Mouse (Mus musculus) right cerebral cortex, postnatal 14 days (tissue): Measurements from ENCODE around the gene Rnf215.
"Not testable (repeated sequence)": the region's sequence is repeated elsewhere in the genome, so short reads cannot be mapped to it uniquely, and the experiment has no call there.

Source experiments
- DNase-seq: peaks from one replicate; pipeline ENCODE4 v3.0.0; 2022

Rnf215 gene

DNA sequence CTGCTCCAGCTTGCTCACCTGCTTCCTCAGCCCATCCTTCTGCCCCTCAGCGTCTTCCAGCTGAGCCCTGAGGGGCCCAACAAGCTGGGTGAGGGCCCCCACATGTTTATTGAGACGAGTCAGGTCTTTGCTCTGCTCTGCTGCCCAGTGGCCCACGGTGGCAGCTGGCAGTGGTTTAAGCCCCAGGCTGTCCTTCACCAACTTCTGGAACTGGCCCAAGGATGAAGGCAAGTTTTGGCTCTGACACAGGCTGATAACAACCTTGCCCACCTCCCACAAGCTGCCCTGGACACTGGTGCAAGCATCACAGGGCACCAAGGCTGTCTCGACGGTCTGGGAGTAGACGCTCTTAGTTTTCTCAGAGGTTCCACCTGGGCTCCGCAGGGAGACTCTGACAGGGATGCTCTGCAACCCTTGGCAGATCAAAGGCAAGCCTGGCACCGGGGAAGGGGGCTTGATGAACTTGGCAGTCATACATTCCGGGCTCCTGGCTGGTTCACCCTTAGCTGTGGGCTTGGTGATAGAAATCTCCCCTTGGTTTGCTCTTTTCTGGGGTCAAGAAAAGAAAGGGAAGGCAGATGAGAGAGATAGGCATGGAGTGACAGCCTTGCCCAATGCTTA lies 13.6 kb downstream of the Rnf215 start:
- no peak for DNase-seq

DNA sequence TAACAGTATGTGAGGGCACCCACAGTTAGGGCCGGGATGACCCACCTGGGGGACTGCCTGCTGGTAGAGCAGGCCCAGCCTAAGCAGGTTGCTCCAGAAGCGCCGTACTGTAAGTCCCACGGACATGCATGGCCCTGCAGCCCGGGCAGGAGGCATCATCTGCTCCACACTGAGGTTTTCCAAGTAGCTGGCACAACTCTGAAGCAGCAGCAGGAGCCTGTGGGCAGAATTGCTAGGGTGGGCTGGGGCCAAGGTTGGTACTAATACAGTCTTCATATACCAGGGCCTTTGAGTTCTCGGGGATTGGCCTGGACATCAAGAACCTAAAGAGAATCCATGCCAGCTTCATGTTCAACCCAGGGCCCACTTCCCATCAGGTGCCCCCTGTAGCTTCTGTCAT lies 14.9 kb downstream of the Rnf215 start:
- no peak for DNase-seq

DNA sequence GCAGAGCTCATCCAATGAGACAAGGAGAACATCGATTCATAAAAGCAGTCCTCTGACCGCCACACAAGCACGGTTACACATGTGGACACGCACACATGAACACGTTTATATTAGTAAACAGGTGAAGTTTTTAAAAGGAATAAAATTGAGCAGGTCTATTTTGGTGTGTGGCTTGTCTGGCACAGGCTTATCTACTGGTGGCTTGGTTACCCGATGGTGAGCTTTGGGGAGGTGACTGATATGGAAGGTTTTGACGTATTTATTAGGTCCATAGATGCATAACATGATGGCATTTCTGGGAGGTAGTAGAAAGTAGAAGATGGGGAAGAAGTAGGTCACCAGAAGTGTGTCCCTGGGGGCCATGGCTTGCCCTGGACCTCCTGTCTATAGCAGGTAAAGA lies 18.7 kb downstream of the Rnf215 start:
- DNase-seq: no peak

DNA sequence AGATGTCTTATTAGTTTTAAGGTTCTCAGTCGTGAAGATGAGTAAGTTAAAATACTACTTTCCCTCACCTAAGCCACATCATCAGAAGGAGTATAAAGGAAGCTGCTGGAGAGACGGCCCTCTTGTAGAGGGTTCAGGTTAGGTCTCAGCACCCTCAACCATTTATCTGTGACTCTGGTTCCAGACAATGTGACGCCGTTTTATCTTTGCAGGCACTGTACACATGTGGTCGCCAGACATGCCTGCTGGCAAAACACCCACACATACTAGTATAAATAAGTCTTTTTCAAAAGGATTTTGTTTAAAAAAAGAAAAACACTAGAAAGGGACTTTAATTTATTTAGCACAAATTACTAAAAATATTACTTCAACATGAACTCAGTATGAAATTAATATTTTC lies 20.6 kb downstream of the Rnf215 start:
- no peak for DNase-seq

DNA sequence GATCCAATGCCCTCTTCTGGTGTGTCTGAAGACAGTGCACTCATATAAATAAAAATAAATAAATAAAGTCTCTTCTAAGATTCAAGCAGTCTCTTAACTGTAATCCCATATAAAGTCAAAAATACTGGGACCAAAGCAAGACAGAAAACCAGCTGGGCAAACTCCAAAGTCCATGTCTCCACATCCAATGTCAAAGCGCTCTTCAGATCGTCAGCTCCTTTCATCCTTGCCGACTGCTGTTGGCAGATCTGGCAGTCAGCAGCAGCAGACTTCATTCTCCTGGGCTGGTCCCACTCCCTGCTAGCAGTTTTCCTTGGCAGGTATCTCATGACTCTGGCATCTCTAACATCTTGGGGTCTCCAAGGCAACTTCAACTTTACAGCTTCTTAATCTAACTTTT lies 23.7 kb downstream of the Rnf215 start:
- DNase-seq: no peak

DNA sequence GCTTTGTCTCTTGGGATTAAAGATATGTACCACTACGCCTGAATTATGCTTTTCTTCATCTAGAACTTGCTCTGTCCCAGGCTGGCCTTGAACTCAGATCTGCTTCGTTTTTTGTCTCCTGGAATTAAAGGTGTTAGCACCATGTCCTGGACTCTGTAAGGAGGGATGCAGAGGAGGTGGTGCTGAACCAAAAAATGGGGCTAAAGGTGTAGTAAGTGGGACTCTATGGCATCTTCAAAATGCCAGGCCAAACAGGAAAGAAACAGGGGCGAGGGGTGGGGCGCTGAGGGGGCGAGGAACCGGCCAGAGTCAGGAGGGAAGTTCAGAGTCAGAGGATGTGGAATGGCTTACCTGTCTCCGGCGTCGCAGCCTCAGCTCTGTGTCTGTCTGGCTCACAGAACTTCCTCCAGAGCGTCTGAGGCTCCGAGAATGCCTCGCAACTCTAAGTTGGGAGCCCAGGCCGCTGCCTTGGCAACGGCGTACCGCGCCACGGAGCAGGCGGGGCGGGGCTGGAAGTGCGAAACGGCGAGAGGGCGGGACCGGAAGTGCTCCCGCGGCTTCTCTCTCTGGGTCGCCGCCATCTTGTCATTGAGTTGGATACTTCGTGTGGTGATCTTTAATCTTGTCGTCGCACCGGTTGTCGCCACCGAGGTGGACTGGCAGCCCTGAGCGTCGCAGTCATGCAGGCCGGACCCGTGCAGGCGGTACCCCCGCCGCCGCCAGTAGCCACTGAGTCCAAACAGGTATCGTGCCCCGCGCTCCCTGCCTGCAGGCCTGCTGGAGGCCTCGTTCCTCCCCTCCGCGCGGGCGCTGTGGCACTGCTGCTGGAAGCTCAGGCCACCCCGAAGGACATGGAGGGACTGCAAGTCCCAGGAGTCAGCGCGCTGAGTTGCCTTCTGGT lies 25.1 kb downstream of the Rnf215 start, which contains the start of the genes Ccdc157 and Sf3a1:
TSS of gene Ccdc157 (minus strand) at position 486 of the 901 bp plus-strand sequence.
TSS of gene Sf3a1 (plus strand) at position 543 of the 901 bp plus-strand sequence.
- peak; percentile 95 for DNase-seq

DNA sequence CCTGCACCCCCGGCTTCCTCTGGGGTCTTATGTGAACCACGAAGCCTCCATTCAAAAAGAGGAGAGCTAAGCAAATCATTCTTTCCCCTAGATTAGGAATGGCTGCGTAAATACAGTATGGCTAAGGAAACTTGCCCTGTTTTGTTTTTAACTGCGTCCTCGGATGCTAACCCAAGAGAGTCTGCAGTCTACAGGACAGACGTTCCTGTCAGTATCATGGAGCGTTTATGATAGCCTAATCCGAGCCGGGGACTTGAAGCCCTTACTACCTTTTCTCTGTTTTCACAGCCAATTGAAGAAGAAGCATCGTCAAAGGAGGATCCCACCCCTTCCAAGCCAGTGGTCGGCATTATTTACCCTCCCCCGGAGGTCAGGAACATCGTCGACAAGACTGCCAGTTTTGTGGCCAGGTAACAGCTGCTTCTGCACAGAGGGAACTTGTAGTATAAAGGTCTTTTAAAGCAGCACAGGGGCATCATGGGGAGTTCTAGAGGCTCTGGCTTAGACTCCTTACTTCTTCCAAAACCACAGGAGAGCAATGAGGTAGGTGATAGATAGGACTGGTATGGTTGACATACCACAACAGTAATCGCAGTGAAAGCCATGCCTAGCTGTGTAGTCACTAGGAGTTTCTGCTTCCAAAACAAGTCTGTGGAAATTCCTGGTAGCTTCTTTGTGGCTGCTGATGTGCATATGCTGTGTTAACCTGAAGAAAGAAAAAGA lies 25.9 kb downstream of the Rnf215 start:
- DNase-seq: no peak

DNA sequence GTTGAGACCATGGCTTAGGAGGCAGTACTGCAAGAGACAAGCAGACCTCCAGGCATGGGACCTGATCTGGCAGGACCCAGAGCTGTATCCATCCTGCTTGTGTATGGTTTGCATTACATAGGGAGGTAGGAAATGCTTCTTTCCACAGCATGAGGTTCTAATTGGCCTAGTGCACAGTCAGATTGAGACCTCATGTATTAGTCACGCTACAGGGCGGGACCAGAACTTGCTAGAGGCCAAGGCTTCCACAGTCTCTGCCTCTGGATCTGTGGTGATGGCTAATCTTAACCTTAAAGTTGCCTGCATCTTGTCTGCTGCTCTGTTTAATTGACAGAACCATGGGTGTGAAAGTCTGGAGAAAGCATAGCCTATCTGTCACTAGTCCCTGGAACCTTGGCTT lies 29.7 kb downstream of the Rnf215 start:
- DNase-seq: no peak

DNA sequence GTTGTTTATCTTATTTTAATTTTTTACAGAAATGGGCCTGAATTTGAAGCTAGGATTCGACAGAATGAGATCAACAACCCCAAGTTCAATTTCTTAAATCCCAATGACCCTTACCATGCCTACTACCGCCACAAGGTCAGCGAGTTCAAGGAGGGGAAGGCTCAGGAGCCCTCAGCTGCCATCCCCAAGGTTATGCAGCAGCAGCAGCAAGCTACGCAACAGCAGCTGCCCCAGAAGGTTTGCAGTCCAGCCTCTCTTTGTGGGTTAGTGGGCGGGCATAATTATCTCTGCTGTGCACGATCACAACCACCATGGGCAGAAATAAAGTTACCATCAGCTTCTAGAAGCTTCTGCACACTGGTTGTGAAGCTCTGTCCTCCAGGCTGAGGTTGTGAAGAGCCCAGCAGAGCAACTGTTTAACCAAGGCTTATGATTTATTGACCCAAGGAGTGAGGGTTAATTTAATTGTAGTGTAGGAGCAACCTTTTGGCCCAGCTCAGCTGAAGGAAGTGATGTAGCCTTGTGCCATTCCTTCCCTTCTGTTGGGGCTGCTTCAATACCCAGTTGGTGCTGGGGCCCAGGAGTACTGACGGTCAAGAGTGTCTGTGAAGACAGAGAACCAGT lies 31.6 kb downstream of the Rnf215 start:
- DNase-seq: no peak

DNA sequence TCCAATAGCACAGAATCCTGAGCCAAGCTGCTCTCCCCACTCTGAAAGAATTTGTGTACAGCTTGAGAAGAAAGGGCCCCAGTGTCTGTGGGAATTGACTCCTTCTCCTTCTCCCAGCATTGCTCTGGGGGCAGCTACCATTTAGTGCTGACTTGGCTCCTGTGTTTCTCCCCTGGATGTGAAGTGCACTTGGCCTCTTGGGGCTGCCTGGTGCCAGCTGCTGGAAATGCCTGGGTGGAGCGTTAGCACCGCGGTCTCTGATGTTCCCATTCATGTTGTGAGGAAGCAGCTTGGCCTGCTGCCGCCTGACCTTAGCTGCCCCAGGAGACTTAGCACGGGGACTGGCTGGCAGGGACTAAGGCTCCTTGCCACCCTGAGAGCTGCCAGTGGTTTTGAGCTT lies 39.6 kb downstream of the Rnf215 start:
- peak; percentile 51 for DNase-seq

DNA sequence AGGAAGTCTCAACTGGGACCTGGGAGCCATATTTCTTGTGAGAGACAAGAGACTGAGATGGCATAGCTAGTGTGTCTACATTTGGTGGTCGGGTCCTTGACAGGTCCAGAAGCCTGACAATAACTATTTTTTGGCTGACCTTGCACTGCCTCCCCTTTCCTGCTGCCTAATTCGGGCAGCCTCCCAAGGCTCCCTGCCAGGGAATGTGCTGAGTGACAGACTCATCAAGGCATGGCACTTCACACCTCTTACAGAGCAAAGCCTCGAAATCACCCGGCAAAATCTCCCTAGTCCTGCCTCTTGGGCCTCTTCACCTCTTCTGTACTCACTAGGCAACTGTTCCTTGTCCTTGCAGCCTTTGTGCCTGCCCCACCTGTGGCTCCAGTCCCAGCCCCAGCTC lies 42.7 kb downstream of the Rnf215 start:
- no peak for DNase-seq

DNA sequence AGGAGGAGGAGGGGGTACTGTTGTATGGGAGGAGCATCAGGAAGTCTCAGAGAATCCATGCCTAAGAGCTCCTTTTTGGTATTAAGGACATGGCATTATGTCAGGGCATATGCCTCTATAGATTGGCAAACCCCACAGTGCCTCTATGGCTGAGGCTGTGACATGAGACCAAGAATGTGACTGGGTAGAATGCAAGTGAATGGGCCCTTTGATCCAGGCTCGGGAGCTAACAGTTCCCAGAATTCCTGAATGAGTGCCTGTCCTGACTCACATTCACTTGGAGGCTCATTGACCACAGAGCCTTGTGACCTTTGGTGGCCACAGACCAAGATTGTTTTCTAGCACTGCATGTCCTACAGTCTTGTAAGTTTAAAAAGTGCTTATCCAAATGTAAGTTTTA lies 47.1 kb downstream of the Rnf215 start:
- DNase-seq: no peak

DNA sequence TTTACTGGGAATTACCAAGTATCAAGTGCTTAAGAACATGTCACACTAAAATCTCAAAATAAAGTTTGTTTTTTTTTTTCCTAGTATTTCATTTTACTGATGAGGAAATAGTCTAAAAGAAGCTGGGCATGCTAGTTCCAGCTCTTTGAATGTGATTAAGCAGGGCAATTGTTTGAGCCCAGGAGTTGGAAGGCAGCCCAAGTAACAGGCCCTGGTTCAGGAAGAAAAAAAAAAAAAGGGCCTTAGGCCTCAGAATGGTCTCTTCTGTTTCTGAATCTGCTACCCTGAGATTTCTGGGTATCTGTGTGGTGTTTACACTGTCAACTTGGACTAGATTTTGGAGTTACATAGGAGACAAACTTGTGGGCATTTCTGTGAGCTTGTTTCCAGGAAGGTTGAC lies 48.5 kb downstream of the Rnf215 start:
- no peak for DNase-seq

DNA sequence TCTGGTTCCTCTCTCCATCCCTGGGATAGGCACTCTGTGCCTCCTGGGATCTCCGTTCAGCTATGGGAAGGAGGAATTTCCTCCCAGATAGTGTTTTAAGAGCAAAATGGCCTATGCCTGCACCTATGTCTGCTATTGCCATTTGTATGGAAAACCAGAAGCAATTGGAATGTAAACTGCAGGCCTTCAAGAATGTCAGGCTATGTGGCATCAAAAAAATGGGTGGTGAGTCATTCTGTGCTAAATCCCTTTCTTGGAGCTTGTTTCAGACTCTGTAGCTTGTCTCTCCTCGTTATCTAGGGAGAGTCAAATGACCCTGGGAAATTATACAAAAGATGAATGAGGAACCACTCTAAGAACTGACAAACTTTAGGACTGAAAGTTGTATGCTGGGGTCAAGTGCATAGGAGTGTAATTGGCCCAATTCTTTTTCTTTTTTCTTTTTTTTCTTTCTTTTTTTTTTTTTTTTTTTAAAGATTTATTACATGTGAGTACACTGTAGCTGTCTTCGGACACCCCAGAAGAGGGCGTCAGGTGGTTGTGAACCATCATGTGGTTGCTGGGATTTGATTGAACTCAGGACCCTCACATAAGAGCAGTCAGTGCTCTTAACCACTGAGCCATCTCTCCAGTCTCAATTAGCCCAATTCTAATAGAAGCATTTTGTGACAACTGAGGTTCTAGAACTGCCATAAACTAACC lies 49.4 kb downstream of the Rnf215 start:
- DNase-seq: no peak

DNA sequence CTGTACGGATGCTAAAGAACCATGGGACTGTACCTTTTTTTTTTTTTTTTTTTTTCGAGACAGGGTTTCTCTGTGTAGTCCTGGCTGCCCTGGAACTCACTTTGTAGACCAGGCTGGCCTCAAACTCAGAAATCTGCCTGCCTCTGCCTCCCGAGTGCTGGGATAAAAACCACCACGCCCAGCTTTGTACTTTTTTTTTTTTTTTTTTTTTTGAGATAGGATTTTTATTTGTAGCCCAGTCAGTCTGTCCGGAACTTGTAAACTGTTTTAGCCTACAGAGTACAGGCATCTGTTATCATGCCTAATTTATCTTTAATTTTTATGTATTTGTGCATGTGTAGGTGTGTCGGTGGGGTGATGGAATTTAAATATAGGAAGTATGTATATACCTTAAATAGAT lies 50.5 kb downstream of the Rnf215 start:
- DNase-seq: not testable (repeated sequence)

DNA sequence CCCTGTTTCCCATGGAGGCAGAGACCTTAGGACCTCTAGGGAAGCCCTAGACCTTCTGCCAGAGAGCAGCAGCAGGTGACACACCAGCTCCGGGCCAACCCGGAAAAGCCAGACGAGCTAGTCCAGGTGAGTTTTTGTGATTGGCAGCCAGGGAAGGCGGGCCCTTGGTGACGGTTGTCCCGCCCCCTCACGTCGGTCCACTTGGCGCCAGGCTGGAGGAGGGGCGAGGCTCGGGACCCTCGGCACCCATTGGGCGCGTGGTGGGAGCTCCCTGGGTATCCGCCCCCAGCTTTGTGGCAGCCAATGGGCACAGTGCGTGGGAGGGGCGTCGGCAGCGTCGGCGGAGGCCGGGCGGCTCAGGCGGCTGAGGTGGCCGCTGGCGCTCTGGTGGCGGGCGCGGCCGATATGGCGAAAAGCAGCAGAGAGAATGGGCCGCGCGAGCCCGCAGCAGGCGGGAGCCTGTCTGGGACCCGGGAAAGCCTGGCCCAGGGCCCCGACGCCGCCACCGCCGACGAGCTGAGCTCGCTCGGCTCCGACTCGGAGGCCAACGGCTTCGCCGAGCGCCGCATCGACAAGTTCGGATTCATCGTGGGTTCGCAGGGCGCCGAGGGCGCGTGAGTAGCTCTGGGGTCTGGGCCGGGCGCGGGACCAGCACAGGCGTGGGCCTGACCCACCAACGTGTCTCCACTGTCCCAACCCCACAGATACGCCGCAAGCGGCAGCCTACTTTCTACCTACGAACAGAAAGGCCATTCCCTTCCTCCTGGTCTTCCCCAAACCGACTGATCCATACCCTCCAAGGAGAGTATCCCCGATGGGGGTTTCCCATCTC lies 51.7 kb downstream of the Rnf215 start, which contains the start of gene Tbc1d10a:
TSS of gene Tbc1d10a (plus strand) at position 304 of the 832 bp plus-strand sequence.
- DNase-seq: peak; percentile 98

DNA sequence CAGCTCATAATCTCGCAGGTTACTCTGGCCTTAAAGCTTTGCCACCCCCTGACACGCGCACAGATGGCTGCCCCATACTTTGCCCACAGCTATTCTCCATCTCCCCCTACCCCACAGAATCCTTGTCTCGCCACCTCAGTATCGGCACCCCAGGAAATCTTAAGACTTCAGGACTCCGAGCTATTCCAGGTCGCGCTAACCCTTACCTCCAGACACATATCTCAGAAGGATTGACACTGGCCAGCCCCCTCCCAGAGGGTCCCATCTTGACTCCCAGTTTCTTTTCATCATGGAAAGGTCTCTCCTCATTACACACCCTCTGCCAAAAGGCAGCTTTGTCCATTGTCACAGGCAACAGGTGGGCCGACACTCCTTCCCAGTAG lies 52.3 kb downstream of the Rnf215 start:
- no peak for DNase-seq

DNA sequence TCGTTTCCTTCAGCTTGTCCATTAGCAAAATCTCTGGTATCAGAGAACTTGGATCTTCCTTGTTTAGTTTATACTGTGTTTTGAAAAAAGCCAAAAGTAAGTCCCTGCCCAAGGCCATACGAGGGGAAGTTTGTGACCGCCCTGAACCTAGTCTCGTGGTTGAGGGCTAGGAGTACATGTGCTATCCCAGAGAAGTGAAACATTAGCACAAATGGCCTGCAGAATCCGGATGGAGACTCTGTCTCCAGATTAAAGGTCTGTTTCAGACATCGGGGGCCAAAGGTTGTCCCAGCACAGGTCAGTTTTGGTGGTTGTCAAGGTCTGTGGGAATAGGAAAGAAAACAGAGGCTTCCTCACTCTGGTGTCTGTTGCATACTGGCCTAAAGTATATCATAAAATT lies 54.2 kb downstream of the Rnf215 start:
- no peak for DNase-seq

DNA sequence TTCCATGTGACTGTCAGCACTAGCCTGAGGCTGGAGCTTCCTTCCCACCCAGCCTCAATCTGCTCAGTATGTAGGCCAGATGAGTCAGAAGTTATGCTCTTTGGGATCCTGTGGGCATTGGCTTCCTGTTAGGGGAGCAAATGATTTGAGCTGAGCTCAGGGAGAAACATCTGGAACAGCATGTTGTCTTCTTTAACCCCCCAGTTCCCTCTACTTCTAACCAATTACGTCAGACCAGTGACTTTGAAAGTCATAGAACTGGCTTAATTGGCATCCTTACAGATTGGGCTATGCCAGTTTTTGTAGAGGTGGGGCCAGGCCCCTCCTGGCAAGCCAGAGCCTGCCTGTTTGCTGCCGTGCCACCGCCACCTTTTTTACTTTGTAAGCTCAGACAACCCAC lies 55.7 kb downstream of the Rnf215 start:
- no peak for DNase-seq
